Comparison of ENCODE assay signal across 13 mouse cellular contexts in genomic region chr5:123017504-123017903, GRCm38 (mm10). TPM values are rescaled to one million over a fixed set of nuclear protein-coding genes. Genes with fewer than 3 reads are reported as not detected.
DNase-seq lines count a peak whose midpoint lies in the region; ATAC-seq lines count a peak whose summit lies in the region.
"Had no signal": no experiment of that assay in that cellular context is flagged by ENCODE, and none has a peak within 500 bp of the region (broad histone marks: within the 10 kb centered on the region; RNA-seq: fewer than 3 reads in every experiment).

No protein-coding gene starts in this region.

- no peak for ATAC-seq in CD4-positive, CD25-positive, alpha-beta regulatory T cell, adult 4 months
- no peak for ATAC-seq in limb, embryonic 13.5 days (ENCODE audit: low FRiP score, low read depth)
- no peak for ATAC-seq in midbrain, embryonic 11.5 days (ENCODE audit: low FRiP score)
- ATAC-seq: forebrain, embryonic 14.5 days; Patski had no signal

- H3K4me2 ChIP-seq in limb, embryonic 13.5 days (replicated peaks) = peak overlapping the region; percentile 5; the same call in 1 of the 2 replicates
- no peak overlapping the region for H3K4me2 ChIP-seq in midbrain, embryonic 11.5 days

- intact Hi-C loops in left cerebral cortex, postnatal 4 days (cut with DNase I) = no loop called here

- no peaks in the 10 kb centered on the region for H3K27me3 ChIP-seq in limb, embryonic 13.5 days
- no peaks in the 10 kb centered on the region for H3K27me3 ChIP-seq in limb, embryonic 10.5 days (ENCODE audit: low read depth, poor library complexity, severe bottlenecking)
- H3K27me3 ChIP-seq in midbrain, embryonic 11.5 days (ENCODE audit: control insufficient read depth, insufficient read depth, low read length) = no peaks in the 10 kb centered on the region
- H3K27me3 ChIP-seq: Patski; stomach, embryonic 15.5 days had no signal

- peak; percentile 34 for DNase-seq in CD4-positive, CD25-positive, alpha-beta regulatory T cell, adult 2 months (ENCODE audit: low read depth, low spot score)
- no peak for DNase-seq in limb, embryonic 10.5 days (ENCODE audit: low spot score)
- peak; percentile 44 to 65 for DNase-seq in kidney, postnatal 36 days
- DNase-seq in lung, postnatal 4 days = peak; percentile 42 to 50
- no peak for DNase-seq in midbrain, embryonic 11.5 days (ENCODE audit: low spot score, missing footprints)
- no peak for DNase-seq in left cerebral cortex, postnatal 4 days

- 83% methylated on average over 4 of the region's 4 CpGs for whole genome bisulfite sequencing in limb, embryonic 13.5 days
- WGBS in limb, embryonic 10.5 days = 81% methylated on average over 4 of the region's 4 CpGs
- 78% methylated on average over 4 of the region's 4 CpGs for WGBS in midbrain, embryonic 11.5 days

- no peak overlapping the region for H3K4me3 ChIP-seq in limb, embryonic 13.5 days
- no peak overlapping the region for H3K4me3 ChIP-seq in limb, embryonic 10.5 days
- H3K4me3 ChIP-seq in midbrain, embryonic 11.5 days (ENCODE audit: low read depth, low read length) = no peak overlapping the region
- H3K4me3 ChIP-seq: hindbrain, embryonic 10.5 days; stomach, embryonic 15.5 days had no signal

- no peak overlapping the region for H3K27ac ChIP-seq in limb, embryonic 13.5 days
- no peak overlapping the region for H3K27ac ChIP-seq in limb, embryonic 10.5 days
- no peak overlapping the region for H3K27ac ChIP-seq in midbrain, embryonic 11.5 days (ENCODE audit: low read depth, low read length)
- H3K27ac ChIP-seq: hindbrain, embryonic 10.5 days; stomach, embryonic 15.5 days had no signal

- peaks cover 46% of the 10 kb centered on the region for H3K4me1 ChIP-seq in limb, embryonic 13.5 days
- peaks cover 60% of the 10 kb centered on the region for H3K4me1 ChIP-seq in limb, embryonic 10.5 days
- H3K4me1 ChIP-seq in midbrain, embryonic 11.5 days (ENCODE audit: control insufficient read depth, insufficient read depth, low read length) = peaks cover 24% of the 10 kb centered on the region

- H3K36me3 ChIP-seq in limb, embryonic 13.5 days = peaks cover 6% of the 10 kb centered on the region; the same call in 1 of the 2 replicates
- H3K36me3 ChIP-seq in limb, embryonic 10.5 days = peaks cover 8% of the 10 kb centered on the region
- H3K36me3 ChIP-seq in midbrain, embryonic 11.5 days (ENCODE audit: control insufficient read depth, insufficient read depth, low read length) = no peaks in the 10 kb centered on the region
- H3K36me3 ChIP-seq: stomach, embryonic 15.5 days had no signal

- H3K9ac ChIP-seq in limb, embryonic 13.5 days = no peak overlapping the region
- no peak overlapping the region for H3K9ac ChIP-seq in midbrain, embryonic 11.5 days (ENCODE audit: low read length)
- H3K9ac ChIP-seq: stomach, embryonic 15.5 days had no signal

- no peaks in the 10 kb centered on the region for H3K9me3 ChIP-seq in limb, embryonic 13.5 days
- no peaks in the 10 kb centered on the region for H3K9me3 ChIP-seq in limb, embryonic 10.5 days (replicated peaks)
- H3K9me3 ChIP-seq in midbrain, embryonic 11.5 days (ENCODE audit: control insufficient read depth, low read length) = no peaks in the 10 kb centered on the region
- H3K9me3 ChIP-seq: hindbrain, embryonic 10.5 days; stomach, embryonic 15.5 days had no signal

RNA-seq across cellular contexts. Expression of gene Orai1, which starts 2.6 kb away (rescaled TPM):
- polyA plus RNA-seq in CD4-positive, CD25-positive, alpha-beta regulatory T cell, adult 4 months (2017; shearing (Covaris generic)) = 1 to 10 TPM; 4.2 to 8.1 TPM
- 15.3 and 15.5 TPM in 2 replicates for polyA plus RNA-seq in limb, embryonic 13.5 days (2015; fragmentation: Nextera tagmentation; extraction: Ambion mirVana)
- 10.2 and 11.5 TPM in 2 replicates for polyA plus RNA-seq in limb, embryonic 10.5 days (2016; fragmentation: Nextera tagmentation; extraction: Ambion mirVana)
- polyA plus RNA-seq in midbrain, embryonic 11.5 days (2014; fragmentation: Nextera tagmentation; extraction: Ambion mirVana) = 8.2 and 10.5 TPM in 2 replicates
- 10 to 100 TPM; 13.2 to 14.2 TPM for total RNA-seq in left cerebral cortex, postnatal 4 days (2021)

RNA-seq across cellular contexts. Expression of gene Kdm2b, which starts 27.9 kb away (rescaled TPM):
- polyA plus RNA-seq in CD4-positive, CD25-positive, alpha-beta regulatory T cell, adult 4 months (2017; shearing (Covaris generic)) = 10 to 100 TPM; 33.1 to 51.1 TPM
- 64.3 and 66.6 TPM in 2 replicates for polyA plus RNA-seq in limb, embryonic 13.5 days (2015; fragmentation: Nextera tagmentation; extraction: Ambion mirVana)
- polyA plus RNA-seq in limb, embryonic 10.5 days (2016; fragmentation: Nextera tagmentation; extraction: Ambion mirVana) = 108 and 115 TPM in 2 replicates
- polyA plus RNA-seq in midbrain, embryonic 11.5 days (2014; fragmentation: Nextera tagmentation; extraction: Ambion mirVana) = 62.4 and 62.8 TPM in 2 replicates
- total RNA-seq in left cerebral cortex, postnatal 4 days (2021) = 100 to 1,000 TPM; 140 to 144 TPM

RNA-seq across cellular contexts. Expression of gene Morn3, which starts 29.3 kb away (rescaled TPM):
- 1 to 10 TPM; 5.2 to 6.9 TPM for polyA plus RNA-seq in CD4-positive, CD25-positive, alpha-beta regulatory T cell, adult 4 months (2017; shearing (Covaris generic))
- polyA plus RNA-seq in limb, embryonic 13.5 days (2015; fragmentation: Nextera tagmentation; extraction: Ambion mirVana) = 0.92 TPM in 1 of 2 replicates, not detected in the other
- not detected in 2 replicates for polyA plus RNA-seq in limb, embryonic 10.5 days (2016; fragmentation: Nextera tagmentation; extraction: Ambion mirVana)
- not detected in 2 replicates for polyA plus RNA-seq in midbrain, embryonic 11.5 days (2014; fragmentation: Nextera tagmentation; extraction: Ambion mirVana)
- total RNA-seq in left cerebral cortex, postnatal 4 days (2021) = not detected
- total RNA-seq: left cerebral cortex, postnatal 10 days had no signal

RNA-seq across cellular contexts. Expression of gene Tmem120b, which starts 50.7 kb away (rescaled TPM):
- polyA plus RNA-seq in CD4-positive, CD25-positive, alpha-beta regulatory T cell, adult 4 months (2017; shearing (Covaris generic)) = 1 to 10 TPM; 3.4 to 4.3 TPM
- 16.7 and 19.1 TPM in 2 replicates for polyA plus RNA-seq in limb, embryonic 13.5 days (2015; fragmentation: Nextera tagmentation; extraction: Ambion mirVana)
- polyA plus RNA-seq in limb, embryonic 10.5 days (2016; fragmentation: Nextera tagmentation; extraction: Ambion mirVana) = 9.7 and 12.4 TPM in 2 replicates
- 7.6 and 7.9 TPM in 2 replicates for polyA plus RNA-seq in midbrain, embryonic 11.5 days (2014; fragmentation: Nextera tagmentation; extraction: Ambion mirVana)
- total RNA-seq in left cerebral cortex, postnatal 4 days (2021) = 10 to 100 TPM; 25.0 to 28.6 TPM

Comparison
In these comparisons a context has a peak if more than half of its experiments do, and no peak if none do; other contexts are left out.
1. DNase-seq: peak in CD4-positive, CD25-positive, alpha-beta regulatory T cell, adult 2 months (single experiment), kidney, postnatal 36 days (2 of 2) and lung, postnatal 4 days (2 of 2); none in limb, embryonic 10.5 days (single experiment), midbrain, embryonic 11.5 days (single experiment) and left cerebral cortex, postnatal 4 days (single experiment).